Mouse (Mus musculus) cortical plate, adult 2 months (tissue): ENCODE results near the gene Cmtm6.
A peak's percentile ranks its signal among the peaks of the same experiment; 100 is the strongest.

ENCODE experiments used
- CTCF ChIP-seq: fragments of 200-500 bp; IDR thresholded peaks from 2 replicates; pipeline ENCODE4 v1.5.1; 2011; ENCODE audit warnings: mild to moderate bottlenecking, control low read depth, low read length; ENCODE audit not compliant: insufficient read depth; ENCODE audit errors: extremely low read depth
- POLR2A ChIP-seq: fragments of 200-500 bp; IDR thresholded peaks from 2 replicates; pipeline ENCODE4 v1.6.1; 2011; ENCODE audit warnings: mild to moderate bottlenecking, low read length, control low read depth; ENCODE audit not compliant: insufficient read depth; ENCODE audit errors: extremely low read depth

GRCm38 (mm10) chr9:114752863-114753484 lies 22.1 kb downstream of the Cmtm6 start:
- TF ChIP-seq CTCF: peak; percentile 78
- TF ChIP-seq POLR2A: 0 out of 2 replicates have a peak, but pooled peaks have one; percentile 41
